Mouse (Mus musculus) thymus, postnatal 14 days (tissue): ENCODE results near the gene Ddx39b.

Experiments used
- DNase-seq: peaks from one replicate; pipeline ENCODE4 v3.0.0; 2021

Gene Ddx39b

DNA sequence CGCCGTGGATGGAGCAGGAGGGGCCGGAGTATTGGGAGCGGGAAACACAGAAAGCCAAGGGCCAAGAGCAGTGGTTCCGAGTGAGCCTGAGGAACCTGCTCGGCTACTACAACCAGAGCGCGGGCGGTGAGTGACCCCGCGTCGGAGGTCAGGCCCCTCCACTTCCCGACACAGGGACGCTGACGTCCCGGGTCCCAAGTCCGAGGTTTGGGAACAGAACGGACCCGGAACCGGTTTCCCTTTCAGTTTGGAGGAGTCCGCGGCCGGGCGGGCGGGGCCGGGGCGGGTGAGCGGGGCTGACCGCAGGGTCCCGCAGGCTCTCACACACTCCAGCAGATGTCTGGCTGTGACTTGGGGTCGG, 22.0 kb downstream of the Ddx39b start:
- no peak for DNase-seq

GRCm38 (mm10) chr17:35267399-35268086, 26.0 kb downstream of the Ddx39b start:
- no peak for DNase-seq

DNA sequence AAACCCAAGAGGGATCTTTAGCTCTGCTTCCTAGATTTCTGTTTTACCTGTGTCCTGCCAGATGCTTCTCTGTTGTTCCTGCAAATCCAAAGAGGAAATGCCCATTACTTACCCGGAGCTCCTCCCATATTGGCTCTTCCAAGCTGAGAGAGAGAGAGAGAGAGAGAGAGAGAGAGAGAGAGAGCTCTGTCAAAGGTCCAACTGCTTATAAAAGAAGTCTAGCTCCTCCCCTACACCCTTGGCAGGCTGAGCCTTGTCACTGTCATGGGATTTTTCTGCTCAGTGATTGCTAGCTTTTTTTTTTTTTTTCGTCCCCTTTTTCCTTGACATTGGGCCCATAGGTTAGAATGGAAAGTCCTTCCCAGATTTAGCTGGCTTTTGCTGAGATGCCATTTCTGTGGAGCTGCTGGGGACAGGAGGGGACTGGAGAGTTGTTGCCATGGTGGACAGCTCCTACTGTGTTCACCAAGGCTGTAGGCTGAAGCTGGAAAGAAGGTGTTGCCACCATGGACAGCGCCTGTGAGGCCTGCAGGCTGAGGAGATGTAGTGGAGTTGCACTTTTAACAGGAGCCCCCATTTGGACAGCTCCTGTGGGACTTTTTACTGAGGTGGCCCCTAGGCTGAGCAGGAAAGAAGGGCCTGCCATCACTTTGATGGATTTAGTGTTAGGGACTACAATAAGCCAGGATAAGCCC, 28.3 kb downstream of the Ddx39b start:
- peak; percentile 54 for DNase-seq

- no peak for DNase-seq
These were observed 30.7 kb downstream of the Ddx39b start for GRCm38 (mm10) chr17:35272249-35272648.

GRCm38 (mm10) chr17:35274770-35275169, 33.2 kb downstream of the Ddx39b start:
- DNase-seq, result peak; percentile 88

DNA sequence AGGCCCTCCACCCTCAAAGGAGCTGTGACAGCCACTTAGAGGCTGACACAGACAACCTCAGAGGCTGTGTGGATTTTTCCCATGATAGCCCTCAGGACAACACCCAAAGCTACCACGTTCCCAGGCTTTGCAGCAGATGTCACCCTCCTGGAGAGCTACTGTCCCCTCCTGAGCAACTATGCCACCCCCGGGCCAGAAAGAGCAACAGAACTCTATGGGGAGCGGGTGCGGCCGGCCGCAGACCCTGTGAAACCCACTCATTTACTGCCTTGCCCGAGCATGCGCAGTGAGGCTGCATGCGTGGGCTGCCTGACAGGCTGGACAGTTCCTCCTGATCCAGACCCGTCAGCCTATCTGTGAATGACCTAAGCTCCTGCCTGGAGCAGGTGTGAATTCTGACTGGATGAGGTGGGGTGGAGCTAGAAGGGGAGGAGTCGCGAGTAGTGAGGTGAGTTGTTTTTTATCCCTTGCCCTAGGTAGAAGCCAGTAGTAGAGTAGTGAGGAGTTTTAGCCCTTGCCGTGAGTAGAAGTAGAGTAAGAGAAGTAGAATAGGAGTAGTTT, 34.8 kb downstream of the Ddx39b start:
- DNase-seq, result no peak

GRCm38 (mm10) chr17:35278049-35278448, 36.5 kb downstream of the Ddx39b start:
- DNase-seq, result no peak

DNA sequence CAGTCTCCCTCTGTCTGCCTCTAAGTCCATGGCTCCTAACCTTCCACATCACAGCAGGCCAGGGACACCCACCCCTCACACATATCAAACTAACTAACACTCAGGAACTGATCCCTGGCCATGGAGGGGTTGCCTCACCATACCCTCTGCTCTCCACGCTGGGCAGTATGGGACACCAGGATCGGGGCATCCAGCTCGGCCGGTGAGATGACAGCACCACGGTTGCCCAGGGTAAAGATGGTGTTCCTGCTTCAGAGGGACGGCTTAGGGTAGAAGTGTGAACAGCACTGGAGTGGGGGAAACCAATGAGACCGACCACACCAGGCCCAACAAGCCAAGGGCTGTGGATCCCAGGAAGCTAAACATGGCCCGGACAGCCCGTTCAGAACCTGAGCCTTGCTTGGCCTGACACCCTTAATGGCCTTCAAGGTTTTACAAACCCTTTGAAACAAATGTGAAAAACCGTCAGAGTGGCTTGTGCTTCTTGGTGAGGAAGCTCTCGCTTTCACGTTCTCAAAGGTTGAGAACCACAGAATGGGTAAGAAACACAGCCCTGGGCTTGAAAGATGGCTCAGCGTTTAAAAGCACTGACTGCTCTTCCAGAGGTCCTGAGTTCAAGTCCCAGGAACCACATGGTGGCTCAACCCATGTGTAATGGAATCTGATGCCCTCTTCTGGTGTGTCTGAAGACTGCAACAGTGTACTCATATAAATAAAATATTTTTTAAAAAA, 37.6 kb downstream of the Ddx39b start:
- no peak for DNase-seq

DNA sequence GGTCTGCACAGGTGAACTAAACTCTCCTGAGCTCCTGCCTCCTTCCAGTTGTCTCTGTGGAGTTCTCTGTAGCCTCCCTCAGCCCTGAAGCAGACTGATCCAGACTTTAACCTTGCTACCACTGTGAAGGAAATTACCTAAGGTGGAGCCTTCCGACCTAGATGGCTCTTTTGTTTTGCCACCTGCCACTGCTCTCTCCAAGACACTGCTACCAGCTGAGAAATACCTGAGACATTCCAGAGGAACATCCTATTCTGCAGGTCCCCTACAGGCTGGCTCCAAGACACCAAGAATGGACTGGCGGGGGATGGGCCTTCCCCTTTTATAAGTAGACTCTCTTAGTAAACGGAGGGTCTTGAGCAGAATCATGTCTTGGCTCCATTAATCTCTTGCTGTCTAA, 38.7 kb downstream of the Ddx39b start:
- no peak for DNase-seq

DNA sequence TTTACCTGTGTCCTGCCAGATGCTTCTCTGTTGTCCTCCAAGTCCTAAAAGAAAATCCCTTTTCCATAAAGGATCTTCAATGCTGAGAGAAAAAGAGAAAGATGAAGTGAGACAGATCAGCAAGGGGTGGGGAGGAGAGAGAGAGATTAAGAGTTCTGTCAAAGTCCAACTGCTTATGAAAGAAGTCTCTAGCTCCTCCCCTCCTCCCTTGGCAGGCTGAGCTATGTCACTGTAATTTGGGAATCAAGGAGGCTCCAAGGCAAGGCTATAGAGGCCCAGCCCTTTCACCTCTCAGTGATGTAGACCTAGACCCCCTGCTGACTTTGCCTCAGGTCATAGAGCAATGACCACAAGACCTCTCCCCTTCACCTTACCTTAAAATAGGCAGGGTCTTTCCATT, 43.9 kb downstream of the Ddx39b start:
- no peak for DNase-seq

DNA sequence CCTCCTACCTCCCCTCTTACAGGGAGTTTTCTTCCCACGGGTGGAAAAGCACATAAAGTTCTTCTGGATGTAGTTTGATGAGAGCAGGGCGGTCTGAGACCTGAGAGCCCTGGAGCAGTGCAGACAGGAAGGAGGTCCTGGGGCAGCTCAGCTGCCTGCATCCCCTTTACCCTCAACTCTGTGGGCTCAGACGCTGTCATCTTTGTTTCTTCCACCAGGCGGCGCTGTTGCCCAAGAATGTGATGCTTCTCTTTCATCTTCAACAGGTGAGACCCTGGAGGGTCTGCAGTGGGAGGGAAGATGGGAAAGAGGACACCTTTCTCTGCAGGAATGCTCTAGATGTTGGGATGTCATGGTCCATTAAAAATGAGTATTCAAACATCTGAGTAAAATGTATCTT, 54.2 kb downstream of the Ddx39b start:
- DNase-seq, result peak; percentile 91

GRCm38 (mm10) chr17:35300261-35300945, 58.9 kb downstream of the Ddx39b start:
- DNase-seq, result peak; percentile 48

DNA sequence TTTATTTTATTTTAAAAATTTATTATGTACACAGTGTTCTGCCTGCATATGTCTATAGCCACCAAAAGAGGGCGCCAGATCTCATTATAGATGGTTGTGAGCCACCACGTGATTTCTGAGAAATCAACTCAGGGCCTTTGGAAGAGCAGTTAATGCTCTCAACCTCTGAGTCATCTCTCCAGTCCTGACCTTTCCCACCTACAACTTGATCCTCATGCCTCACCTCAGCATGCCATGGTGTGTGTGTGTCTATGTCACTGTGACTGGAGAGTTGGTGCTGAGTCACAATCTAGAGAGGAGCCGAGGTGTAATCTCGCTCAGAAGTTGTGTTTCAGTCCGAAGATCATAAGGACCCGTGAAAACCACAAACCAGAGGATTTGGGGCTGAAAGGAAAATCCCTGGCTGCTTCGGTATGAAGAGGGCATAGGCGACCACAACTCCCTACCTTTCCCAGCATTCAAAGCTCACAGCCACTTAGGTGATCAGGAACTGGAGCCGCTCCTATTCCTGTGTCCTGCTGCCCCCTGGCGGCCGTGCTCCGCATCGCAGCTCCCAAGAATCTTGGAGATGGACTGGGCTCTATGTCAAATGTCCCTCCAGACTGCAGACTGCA, 60.2 kb downstream of the Ddx39b start:
- DNase-seq, result peak; percentile 94

DNA sequence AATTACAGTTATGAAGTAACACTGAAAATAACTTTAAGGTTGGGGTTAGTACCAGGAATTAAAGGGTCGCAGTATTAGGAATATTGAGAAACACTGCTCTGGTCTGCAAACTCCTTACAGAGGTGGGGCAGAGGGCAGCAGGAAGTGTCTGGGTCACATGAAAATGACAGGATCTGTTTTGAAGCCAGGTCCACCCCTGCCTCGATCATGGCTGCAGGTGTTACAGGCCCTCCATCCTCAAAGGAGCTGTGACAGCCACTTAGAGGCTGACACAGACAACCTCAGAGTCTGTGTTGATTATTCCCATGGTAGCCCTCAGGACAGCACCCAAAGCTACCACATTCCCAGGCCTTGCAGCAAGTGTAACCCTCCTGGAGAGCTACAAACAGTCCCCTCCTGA, 61.7 kb downstream of the Ddx39b start:
- DNase-seq, result no peak
